Mouse (Mus musculus): ENCODE data around the gene Scgb1a1.

- TF ChIP-seq CTCF (IDR thresholded peaks at IDR 0.05; ENCODE audit: extremely low read depth, insufficient read depth, low read length), result no peak
- no peak for TF ChIP-seq POLR2A (IDR thresholded peaks at IDR 0.05; ENCODE audit: extremely low read depth, insufficient read depth, low read length)
Measured at GRCm38 (mm10) chr19:9105101-9105685, 17.4 kb upstream of the Scgb1a1 start.

All from cortical plate, adult 2 months (tissue).